Mouse (Mus musculus) embryo, embryonic 10.5 days (tissue): Measurements from ENCODE around the gene Tmpo.

ENCODE experiments used
- DNase-seq: peaks from one replicate; pipeline ENCODE4 v3.0.0-alpha.2; 2015; ENCODE audit warnings: low spot score

Tmpo gene

DNA sequence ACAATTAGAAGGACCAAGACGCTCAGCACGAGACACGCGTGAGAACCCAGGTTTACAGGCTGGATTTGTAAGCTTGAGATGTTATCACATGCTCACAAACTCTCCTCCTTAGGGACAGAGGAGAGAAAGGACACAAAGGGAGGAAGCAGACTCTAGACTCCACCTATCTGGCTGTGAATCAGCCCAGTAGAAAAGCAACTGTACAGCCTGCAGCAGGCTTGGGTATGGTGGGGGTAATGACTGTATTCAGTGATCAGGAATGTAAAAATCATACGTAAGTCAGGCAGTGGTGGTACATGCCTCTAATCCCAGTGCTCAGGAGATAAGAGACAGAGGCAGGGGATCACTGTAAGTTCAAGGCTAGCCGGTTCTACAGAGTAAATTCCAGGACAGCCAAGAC, 24.8 kb downstream of the Tmpo start:
- DNase-seq = no peak

DNA sequence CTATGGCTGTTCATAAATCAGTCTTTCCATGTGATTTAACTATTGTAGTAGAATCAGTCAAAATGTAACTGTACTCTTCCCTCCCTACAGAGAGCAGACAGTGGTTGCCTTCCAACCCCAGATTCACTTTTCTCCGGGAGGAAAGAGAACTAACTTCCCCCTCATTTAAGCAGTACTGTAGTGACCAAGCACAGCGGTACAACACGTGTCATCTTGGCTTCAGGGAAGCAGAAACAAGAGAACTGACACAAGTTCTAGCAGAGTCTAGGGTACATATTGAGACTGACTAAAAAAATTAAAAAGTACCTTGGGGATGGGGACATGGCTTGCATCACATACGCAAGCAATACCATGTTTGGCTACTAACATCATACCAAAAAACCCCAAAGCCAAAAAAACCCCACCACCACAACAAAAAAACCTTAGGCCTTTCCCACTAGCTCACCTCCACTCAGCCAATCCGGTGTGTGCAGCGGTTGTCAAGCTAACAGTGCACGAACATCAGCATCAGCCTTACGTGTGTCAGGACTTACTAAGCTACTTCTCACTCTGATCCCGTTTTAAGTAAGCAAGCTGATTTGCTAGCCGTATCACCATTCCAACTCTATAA, 27.1 kb downstream of the Tmpo start:
- no peak for DNase-seq

DNA sequence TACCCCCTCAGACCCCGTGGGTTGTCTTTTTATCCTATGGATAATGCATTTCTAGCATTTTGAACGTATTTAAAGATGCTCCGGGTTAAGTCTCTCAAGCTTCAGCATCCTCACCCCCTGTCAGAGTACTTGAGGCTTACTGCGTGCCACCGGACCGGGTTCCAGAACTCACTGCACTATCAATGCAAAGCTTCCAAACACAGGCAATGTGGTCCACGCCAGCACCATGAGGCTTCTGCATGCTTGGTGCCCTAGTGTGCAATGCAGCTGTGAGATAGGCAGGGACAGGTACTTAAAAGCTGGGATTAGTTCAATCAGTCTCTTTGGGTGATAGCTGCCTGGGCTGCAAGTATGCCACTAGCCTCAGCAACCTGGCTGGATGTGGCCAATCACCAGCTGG, 35.7 kb downstream of the Tmpo start:
- no peak for DNase-seq

- DNase-seq = no peak
These were observed 37.5 kb downstream of the Tmpo start for GRCm38 (mm10) chr10:91143313-91144230.

GRCm38 (mm10) chr10:91142654-91143191, 38.4 kb downstream of the Tmpo start:
- no peak for DNase-seq

DNA sequence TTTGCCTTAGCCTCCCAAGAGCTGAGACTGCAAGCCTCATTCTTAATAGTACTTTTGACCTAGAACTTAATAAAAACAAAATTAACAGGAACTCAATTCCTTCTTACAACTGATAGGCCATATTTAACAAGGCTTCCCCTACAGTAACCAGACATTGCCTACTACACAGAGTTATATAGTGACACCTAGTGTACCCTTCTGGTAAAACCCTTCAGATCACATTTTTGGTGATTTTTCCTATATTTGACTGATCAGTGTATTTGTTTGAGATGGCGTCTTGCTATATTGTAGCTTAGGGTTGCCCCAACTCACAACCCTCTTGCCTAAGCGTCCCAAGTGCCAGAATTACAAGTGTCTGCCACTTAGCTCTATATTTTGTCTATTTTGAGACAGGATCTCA, 39.6 kb downstream of the Tmpo start:
- peak; percentile 75 for DNase-seq

- no peak for DNase-seq
These were observed 41.9 kb downstream of the Tmpo start for GRCm38 (mm10) chr10:91139148-91139766.

DNA sequence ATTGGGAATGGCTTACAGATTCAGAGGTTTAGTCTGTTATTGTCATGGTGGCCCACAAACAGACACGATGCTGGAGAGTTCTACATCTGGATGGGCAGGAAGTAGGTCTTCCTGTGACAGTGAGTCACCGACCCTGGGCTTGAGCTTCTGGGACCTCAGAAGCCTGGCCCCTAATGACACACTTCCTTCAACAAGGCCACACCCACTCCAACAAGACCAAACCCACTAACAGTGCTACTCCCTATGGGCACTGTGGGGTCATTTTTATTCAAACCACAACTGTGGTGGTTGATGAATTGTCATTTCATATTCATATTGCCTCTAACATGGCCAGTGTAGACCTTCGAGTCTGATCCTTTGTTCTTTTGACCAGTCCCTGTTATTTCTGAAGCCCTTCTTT, 42.8 kb downstream of the Tmpo start:
- DNase-seq = no peak

GRCm38 (mm10) chr10:91137400-91137799, 43.7 kb downstream of the Tmpo start:
- no peak for DNase-seq

DNA sequence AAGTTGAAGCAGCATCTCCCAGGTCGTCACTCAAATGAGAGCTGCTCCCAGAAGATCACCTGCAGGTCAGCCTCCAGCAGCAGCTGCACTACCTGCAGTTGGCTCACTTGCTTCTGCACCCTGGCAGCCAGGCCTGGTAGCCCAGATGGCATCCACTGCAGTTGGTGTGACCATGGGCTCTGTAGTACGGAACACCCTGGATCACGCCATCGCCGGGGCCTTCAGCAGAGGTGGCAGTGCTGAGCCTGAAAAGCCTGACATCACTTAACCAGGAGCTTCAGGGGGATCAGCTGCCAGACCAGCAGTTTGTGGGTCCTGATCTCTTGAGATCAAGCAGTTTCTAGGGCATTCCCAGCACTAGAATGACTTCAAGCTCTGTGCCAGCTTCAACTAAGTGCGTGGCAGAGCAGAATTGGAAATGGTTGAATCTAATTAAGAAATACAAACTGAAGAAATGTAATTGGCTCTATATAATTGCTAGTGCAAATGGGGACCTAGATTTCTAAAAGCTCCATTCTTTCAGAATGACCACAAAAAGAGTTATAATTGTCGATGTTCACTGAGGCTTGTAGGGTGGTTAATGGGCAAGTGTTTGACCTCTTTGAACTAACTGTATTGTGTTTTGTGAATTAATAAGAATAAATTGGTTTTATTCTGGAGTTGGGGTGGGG, 45.7 kb downstream of the Tmpo start:
- DNase-seq = no peak

DNA sequence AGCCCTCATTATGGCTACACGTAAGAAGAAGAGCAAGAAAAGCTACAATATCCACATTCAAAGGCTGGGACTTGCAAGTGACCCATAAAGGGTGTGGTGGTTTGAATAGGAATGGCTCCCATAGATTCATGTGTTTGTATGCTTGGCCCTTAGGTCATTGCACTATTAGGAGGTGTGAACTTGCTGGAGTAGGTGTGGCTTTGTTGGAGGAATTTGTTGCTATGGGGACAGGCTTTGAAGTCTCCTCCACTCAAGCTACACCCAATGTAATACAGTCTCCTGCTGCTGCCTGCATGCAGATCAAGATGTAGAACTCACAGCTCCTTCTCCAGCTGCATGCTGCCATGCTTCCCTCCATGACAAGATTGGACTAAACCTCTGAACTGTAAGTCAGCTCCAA, 49.5 kb downstream of the Tmpo start:
- no peak for DNase-seq

GRCm38 (mm10) chr10:91130792-91131191, 50.3 kb downstream of the Tmpo start:
- DNase-seq = no peak

GRCm38 (mm10) chr10:91128551-91129160, 52.5 kb downstream of the Tmpo start:
- DNase-seq = no peak

- no peak for DNase-seq
These were observed 53.7 kb downstream of the Tmpo start for GRCm38 (mm10) chr10:91127395-91127794.

GRCm38 (mm10) chr10:91126618-91127355, 54.3 kb downstream of the Tmpo start:
- no peak for DNase-seq

DNA sequence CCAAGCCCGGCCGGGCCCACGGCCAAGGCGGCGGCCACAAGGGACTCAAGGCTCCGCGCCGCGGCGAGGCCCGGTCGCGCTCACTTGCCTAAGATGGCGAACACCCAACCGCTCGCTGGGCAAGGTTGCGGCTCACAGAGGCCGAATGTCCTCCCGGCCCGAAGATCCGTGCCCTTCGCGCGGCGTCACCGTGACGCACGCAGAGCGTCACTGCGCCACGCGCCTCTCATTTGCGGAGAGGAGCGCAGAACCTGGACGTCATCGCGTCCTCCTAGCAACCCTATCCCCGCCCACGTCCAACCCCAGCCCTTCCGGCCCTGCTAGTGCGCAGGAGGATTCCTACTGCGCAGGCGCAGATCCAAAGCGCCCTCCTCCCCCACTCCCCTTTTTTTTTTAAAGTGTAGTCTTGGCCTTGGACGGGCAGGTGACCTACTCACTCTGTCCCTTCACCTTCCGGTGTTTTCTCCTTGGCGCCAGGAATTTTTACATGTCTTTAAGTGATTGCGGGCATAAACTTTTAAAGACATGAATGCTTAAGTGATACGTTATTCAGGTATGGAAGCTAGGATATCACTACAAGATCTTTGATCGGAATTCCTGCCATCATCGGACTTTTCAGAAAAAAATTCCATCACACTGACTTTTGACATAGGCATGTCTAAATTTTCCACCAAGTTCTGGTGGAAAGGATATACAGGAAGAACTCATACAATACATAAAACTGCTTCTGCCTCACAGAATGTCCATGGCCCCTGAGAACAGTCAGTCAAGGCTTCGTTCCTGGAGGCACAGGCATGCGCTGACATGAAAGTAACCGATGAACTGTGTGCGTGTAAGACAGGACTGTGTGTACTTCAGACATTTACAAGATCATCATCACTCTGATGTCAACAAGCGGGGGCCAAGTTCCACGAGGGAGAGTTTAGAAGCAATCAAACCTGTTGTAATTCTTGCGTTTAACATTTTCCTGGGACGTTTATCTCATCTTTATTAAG, 57.0 kb downstream of the Tmpo start, which contains the start of gene Slc25a3:
TSS of gene Slc25a3 (minus strand) at position 232 of the 995 bp plus-strand sequence.
- peak; percentile 98 for DNase-seq

DNA sequence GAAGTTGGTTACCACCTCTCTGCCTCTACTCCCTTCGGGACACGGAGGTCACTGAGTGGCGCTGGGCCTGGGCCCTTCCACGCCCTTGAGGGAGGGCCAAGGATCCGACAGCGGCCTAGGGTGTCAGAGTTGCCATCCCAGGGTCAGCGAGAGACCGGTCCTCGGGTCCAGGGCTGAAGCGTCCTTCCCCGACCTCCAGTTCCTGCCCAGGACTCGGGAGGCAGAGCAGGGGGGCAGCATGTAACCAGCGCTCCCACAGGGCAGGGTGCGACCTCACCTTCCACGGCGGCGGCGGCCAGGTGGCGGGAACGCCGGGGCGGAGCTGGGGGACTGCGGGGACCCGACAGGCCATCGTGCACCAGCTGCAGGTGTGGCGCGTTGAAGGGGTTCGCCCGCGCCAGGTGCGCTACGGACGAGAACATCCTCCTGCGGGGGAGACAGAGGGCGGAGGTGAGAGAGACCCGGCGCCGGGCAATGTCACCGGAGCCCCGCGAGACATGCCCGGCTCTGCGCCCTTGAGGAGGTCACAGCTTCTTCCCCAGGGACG, 57.8 kb downstream of the Tmpo start:
- peak; percentile 31 for DNase-seq

DNA sequence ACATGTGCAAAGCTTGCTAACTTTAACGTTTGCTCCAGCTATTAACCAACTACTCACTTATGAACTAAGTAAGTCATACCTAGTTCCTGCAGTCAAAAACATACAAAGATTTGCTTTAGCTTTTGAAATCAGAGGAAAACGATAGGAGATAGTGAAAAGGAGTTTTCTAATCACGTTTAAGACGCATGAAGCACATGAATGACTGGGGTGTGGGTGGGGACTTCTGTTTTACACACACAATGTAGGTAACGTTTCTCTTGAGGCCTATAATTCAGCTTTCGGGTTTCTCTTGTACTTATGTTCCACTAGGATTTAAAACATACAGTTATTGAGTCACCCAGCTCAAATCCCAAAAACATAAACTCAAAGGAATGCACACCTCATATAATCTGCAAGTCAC, 58.5 kb downstream of the Tmpo start:
- DNase-seq = no peak

GRCm38 (mm10) chr10:91116958-91117357, 64.2 kb downstream of the Tmpo start:
- no peak for DNase-seq
